Mouse (Mus musculus) heart, adult 2 months (tissue): Measurements from ENCODE around the gene Suv39h2.

ENCODE experiments used
- CTCF ChIP-seq: fragments of 200-600 bp; IDR thresholded peaks from 2 replicates; pipeline ENCODE4 v1.8.1; 2022; ENCODE audit warnings: antibody characterized with exemption, mild to moderate bottlenecking, moderate library complexity
- POLR2A ChIP-seq: fragments of 200-500 bp; IDR thresholded peaks from 2 replicates; pipeline ENCODE4 v1.6.1; 2011; ENCODE audit warnings: mild to moderate bottlenecking, low read depth, low read length, control low read depth; ENCODE audit not compliant: insufficient read depth

DNA sequence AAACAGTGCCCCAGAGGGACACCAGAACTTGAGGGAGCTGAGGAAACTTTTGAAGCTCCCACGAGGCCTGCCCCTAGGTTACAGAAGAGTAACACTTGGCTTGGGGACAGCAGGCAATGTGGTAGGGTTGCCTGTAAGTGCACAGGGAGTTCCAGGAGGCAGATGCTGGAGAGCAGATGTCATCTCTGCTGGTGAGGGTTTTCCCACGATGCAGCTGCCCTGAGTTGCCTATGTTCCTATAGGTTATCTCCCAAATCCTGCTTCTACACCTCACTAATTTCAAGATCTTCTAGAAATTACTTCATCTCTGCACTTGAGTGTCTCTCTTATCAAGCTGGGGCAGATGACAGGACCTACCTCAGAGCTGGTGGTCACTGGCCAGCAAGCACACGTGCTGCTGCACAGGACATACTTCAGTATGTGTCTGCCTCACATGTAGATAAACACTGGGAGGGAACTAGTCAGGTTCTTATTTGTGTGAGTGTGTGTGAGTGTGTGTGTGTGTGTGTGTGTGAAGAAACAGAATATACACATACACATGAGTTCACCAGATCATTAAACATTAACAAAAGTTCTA, 19.1 kb upstream of the Suv39h2 start:
- TF ChIP-seq CTCF: no peak
- no peak for TF ChIP-seq POLR2A
